Mouse (Mus musculus): ENCODE data around the gene Hsd11b1. TPM values are rescaled to one million over a fixed set of nuclear protein-coding genes. Genes with fewer than 3 reads are reported as not detected.

Hsd11b1 gene
- polyA plus RNA-seq, 1 experiment from 2014 or later = 6.9 TPM

DNA sequence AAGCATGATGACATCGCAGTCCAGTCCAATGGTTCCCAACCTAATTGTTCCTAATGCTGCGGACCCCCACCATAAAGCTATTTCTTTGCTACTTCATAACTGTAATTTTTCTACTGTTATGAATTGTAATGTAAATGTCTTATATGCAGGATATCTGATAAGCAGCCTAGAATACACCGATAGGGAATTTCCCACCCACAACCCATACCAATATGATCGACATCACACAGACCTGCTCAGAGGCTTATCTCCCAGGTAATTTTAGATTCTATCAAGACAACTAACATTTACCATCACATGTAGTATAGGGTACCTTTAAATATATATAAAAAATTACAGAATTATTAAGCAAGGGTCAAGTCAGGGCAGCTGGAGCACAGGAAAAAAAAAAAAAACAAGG, 37.8 kb downstream of the Hsd11b1 start:
- 75% methylated on average over 4 of the region's 4 CpGs for WGBS
- no peak overlapping the region for H3K9ac ChIP-seq
- H3K4me2 ChIP-seq (replicated peaks) = no peak overlapping the region
- no peaks in the 10 kb centered on the region for H3K27me3 ChIP-seq
- H3K4me3 ChIP-seq (replicated peaks) = no peak overlapping the region
- no peak for ATAC-seq (ENCODE audit: insufficient number of reproducible peaks, low FRiP score, low TSS enrichment, low read depth)
- H3K36me3 ChIP-seq = no peaks in the 10 kb centered on the region
- no peaks in the 10 kb centered on the region for H3K9me3 ChIP-seq (replicated peaks)
- peaks cover 13% of the 10 kb centered on the region; the same call in 1 of the 2 replicates for H3K4me1 ChIP-seq
- H3K27ac ChIP-seq (replicated peaks) = 0 out of 2 replicates have a peak overlapping the region, but pooled peaks have one; percentile 29

DNA sequence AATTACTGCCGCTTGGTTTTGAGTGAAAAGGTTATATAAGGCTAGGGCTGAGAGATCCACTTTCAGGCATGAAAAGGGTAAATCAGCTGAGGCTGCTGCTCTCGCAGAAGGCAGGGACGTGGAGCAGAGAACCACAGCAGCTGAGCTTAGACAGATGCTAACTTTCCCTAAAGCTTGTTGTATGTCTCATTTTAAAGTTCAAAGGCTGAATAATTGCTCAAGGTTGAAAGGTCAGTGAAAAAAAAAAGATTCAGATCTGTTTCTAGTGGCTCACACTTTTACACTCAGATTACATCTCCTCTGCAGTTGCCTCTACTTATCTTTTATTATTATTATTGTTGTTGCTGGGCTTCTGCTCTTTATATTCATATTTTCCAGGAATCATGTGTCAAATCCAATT, 38.3 kb downstream of the Hsd11b1 start:
- H3K9ac ChIP-seq = no peak overlapping the region
- H3K9me3 ChIP-seq (replicated peaks) = no peaks in the 10 kb centered on the region
- 24% methylated on average over 3 of the region's 3 CpGs for WGBS
- no peak for ATAC-seq (ENCODE audit: insufficient number of reproducible peaks, low FRiP score, low TSS enrichment, low read depth)
- no peaks in the 10 kb centered on the region for H3K27me3 ChIP-seq
- no peak overlapping the region for H3K4me2 ChIP-seq (replicated peaks)
- no peaks in the 10 kb centered on the region for H3K36me3 ChIP-seq
- peaks cover 13% of the 10 kb centered on the region; the same call in 1 of the 2 replicates for H3K4me1 ChIP-seq
- H3K27ac ChIP-seq (replicated peaks) = no peak overlapping the region
- no peak overlapping the region for H3K4me3 ChIP-seq (replicated peaks)

DNA sequence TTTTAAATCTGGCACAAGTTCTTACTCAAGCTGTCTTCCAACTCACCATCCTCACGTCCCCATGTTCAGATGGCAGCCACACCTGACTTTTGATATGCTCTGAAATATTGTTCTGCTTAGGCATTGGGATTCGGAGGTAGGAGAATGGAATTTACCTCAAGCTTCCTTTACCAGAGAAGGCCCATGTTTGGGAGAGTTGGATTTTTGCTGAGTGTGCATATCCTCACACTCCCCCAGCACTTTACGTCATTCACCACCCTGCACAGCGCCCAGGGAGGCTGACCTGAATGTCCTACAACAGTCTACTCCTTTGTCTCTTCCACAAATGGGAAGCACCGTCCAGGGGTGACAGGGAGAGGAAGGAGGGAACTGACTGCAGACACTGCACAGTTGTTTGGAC, 43.5 kb downstream of the Hsd11b1 start:
- Histone ChIP-seq H3K4me3 (replicated peaks) (no peak overlapping the region), H3K4me1 (no peaks in the 10 kb centered on the region), H3K4me2 (replicated peaks) (no peak overlapping the region), H3K27me3 (no peaks in the 10 kb centered on the region), H3K27ac (replicated peaks) (no peak overlapping the region), H3K36me3 (no peaks in the 10 kb centered on the region), H3K9me3 (replicated peaks) (no peaks in the 10 kb centered on the region), H3K9ac (no peak overlapping the region)
- ATAC-seq (ENCODE audit: insufficient number of reproducible peaks, low FRiP score, low TSS enrichment, low read depth) = no peak
- 63% methylated on average over 5 of the region's 5 CpGs for WGBS

DNA sequence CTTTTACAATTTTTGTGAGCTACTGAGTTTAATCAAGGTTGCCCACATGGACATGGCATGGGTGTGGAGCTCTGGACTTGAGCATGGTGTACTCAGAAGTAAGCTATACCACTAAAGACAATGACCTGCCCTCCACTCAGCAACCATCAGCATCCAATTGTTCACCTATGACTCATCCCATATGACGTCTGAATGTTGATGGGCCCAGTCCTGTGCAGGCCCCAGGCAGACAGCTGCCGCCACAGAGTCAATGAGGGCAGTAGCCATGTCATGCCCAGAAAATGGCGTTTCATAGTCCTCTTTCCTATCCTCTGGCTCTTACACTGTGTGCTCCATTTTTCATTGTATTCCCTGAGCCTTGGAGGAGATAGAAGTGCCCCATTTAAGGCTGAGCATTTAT, 47.9 kb downstream of the Hsd11b1 start:
- no peak for ATAC-seq (ENCODE audit: insufficient number of reproducible peaks, low FRiP score, low TSS enrichment, low read depth)
- WGBS = 65% methylated on average over 3 of the region's 3 CpGs
- H3K27ac ChIP-seq (replicated peaks) = no peak overlapping the region

DNA sequence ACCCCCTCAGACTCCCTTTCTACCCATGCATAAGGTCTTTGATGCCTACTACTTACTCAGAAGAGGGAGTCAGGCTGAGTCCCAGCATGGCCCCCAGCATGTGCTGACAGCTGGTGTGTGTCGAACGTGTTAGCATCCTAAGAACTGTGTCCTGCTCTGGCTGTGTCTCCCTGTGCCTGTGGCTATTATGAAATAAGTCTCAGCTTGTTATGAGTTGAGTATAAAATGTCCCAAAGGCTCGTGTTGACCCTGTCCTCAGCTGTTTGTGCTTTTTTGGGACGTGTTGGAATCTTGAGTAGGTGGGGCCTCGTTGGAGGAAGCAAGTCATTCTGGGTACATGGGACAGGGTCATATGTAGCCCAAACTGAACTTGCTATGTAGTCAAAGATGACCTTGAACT, 49.8 kb downstream of the Hsd11b1 start:
- Histone ChIP-seq H3K9ac (no peak overlapping the region), H3K27me3 (no peaks in the 10 kb centered on the region), H3K9me3 (replicated peaks) (no peaks in the 10 kb centered on the region), H3K4me3 (replicated peaks) (no peak overlapping the region), H3K4me1 (no peaks in the 10 kb centered on the region), H3K36me3 (no peaks in the 10 kb centered on the region), H3K4me2 (replicated peaks) (no peak overlapping the region), H3K27ac (replicated peaks) (no peak overlapping the region)
- ATAC-seq (ENCODE audit: insufficient number of reproducible peaks, low FRiP score, low TSS enrichment, low read depth) = peak; percentile 48; the same call in 1 of the 2 replicates
- WGBS = 64% methylated on average over 5 of the region's 5 CpGs

More for the DNA sequence above, 47.9 kb downstream of the Hsd11b1 start:
- Histone ChIP-seq H3K9me3 (replicated peaks) (no peaks in the 10 kb centered on the region), H3K9ac (no peak overlapping the region), H3K4me2 (replicated peaks) (no peak overlapping the region), H3K4me3 (replicated peaks) (no peak overlapping the region), H3K36me3 (no peaks in the 10 kb centered on the region), H3K4me1 (no peaks in the 10 kb centered on the region), H3K27me3 (no peaks in the 10 kb centered on the region)

DNA sequence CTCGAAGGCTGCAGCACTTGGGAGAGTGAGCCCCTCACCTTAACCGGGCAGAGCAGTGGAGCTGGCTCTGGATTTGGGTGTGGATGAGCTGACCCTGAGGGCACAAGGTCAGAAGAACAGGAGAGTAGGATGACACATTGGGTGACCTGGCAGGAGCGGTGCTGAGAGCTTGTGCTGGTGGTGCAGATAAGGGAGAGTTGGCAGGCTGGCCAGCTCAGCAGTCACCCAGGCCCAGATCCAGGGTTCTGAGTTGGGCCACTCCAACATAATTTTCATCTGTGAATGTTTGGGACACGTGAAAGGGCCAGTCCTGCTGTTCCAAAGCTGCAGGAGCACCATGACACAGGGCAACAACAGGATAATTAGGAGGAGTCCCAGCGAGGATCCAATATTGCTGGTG, 52.5 kb downstream of the Hsd11b1 start:
- Histone ChIP-seq H3K4me2 (replicated peaks) (no peak overlapping the region), H3K4me1 (no peaks in the 10 kb centered on the region), H3K36me3 (no peaks in the 10 kb centered on the region), H3K27ac (replicated peaks) (no peak overlapping the region), H3K9ac (no peak overlapping the region), H3K27me3 (no peaks in the 10 kb centered on the region), H3K4me3 (replicated peaks) (no peak overlapping the region), H3K9me3 (replicated peaks) (no peaks in the 10 kb centered on the region)
- no peak for ATAC-seq (ENCODE audit: insufficient number of reproducible peaks, low FRiP score, low TSS enrichment, low read depth)
- 58% methylated on average over 5 of the region's 5 CpGs for whole genome bisulfite sequencing

DNA sequence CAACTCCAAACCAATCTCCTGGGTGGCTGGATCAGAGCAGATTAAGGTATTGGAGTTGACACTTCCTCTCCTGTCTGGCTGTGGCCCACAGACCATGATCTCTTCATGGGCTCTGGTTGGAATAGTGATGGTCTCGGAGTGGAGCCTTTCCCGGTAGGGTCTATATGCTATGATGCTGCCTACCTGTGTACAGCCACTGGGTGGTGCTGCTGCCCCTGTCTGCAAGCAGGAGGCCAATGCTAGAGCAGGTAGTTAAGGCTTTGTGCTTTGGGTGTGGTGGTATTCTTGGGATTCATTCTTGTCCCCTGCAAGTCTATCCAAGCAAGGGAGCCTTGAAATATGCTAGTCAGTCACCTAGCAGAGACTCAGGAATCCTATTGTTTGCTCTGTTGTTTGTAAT, 55.7 kb downstream of the Hsd11b1 start:
- no peak for ATAC-seq (ENCODE audit: insufficient number of reproducible peaks, low FRiP score, low TSS enrichment, low read depth)
- Histone ChIP-seq H3K27ac (replicated peaks) (no peak overlapping the region), H3K4me1 (no peaks in the 10 kb centered on the region), H3K27me3 (no peaks in the 10 kb centered on the region), H3K4me2 (replicated peaks) (no peak overlapping the region), H3K9ac (no peak overlapping the region), H3K4me3 (replicated peaks) (no peak overlapping the region), H3K9me3 (replicated peaks) (no peaks in the 10 kb centered on the region), H3K36me3 (no peaks in the 10 kb centered on the region)
- 47% methylated on average over 2 of the region's 2 CpGs for WGBS

DNA sequence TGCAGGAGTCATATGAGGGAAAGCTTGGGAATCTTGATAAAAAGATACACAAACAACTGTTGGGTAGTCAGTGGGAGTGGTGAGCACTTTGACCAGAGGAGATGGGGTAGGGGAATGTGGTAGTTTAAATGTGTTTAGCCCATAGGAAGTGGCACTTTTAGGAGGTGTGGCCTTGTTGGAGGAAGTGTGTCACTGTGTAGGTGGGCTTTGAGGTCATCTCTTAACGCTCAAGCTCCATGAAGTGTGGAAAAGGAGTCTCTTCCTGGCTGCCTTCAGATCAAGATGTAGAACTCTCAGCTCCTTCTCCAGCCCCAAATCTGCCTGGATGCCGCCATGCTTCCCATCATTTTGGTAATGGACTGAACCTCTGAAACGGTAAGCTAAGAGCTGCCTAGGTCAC, 56.4 kb downstream of the Hsd11b1 start, which contains the start of gene Lamb3:
Gene Lamb3 (plus strand): TSS at position 197 of the 400 bp plus-strand sequence.
- H3K36me3 ChIP-seq = no peaks in the 10 kb centered on the region
- no peaks in the 10 kb centered on the region for H3K9me3 ChIP-seq (replicated peaks)
- H3K27me3 ChIP-seq = no peaks in the 10 kb centered on the region
- H3K4me2 ChIP-seq (replicated peaks) = no peak within 1 kb of the TSS
- H3K27ac ChIP-seq (replicated peaks) = no peak within 1 kb of the TSS
- no peak within 1 kb of the TSS for H3K4me3 ChIP-seq (replicated peaks)
- no peak within 1 kb of the TSS for H3K9ac ChIP-seq
- no peaks in the 10 kb centered on the region for H3K4me1 ChIP-seq
- WGBS = 94% methylated on average over 3 of the region's 3 CpGs
- ATAC-seq (ENCODE audit: insufficient number of reproducible peaks, low FRiP score, low TSS enrichment, low read depth) = no peak

DNA sequence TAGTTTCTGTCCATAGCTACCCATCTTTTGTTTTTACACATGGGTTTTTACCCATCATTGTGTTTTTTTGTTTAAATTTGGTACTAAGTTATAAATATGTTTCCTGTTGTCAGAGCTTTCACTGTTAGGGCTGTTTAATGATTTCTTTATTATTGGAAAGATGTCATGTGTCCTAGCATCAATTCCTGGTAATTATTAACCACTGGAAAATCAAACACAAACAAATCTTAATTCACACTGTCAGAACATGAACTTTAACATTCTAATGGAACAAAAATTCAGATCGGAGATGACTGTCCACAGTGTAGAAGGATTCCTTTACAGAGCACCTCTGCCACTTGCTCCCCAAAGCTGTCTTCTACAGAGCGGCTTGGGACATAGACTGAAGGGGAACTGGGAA, 58.4 kb downstream of the Hsd11b1 start:
- H3K9ac ChIP-seq = no peak overlapping the region
- no peaks in the 10 kb centered on the region for H3K36me3 ChIP-seq
- H3K4me1 ChIP-seq = no peaks in the 10 kb centered on the region
- no peaks in the 10 kb centered on the region for H3K9me3 ChIP-seq (replicated peaks)
- ATAC-seq (ENCODE audit: insufficient number of reproducible peaks, low FRiP score, low TSS enrichment, low read depth) = no peak
- H3K4me3 ChIP-seq (replicated peaks) = no peak overlapping the region
- H3K27ac ChIP-seq (replicated peaks) = no peak overlapping the region
- H3K4me2 ChIP-seq (replicated peaks) = no peak overlapping the region
- no peaks in the 10 kb centered on the region for H3K27me3 ChIP-seq
- 89% methylated on average over 2 of the region's 2 CpGs for WGBS

DNA sequence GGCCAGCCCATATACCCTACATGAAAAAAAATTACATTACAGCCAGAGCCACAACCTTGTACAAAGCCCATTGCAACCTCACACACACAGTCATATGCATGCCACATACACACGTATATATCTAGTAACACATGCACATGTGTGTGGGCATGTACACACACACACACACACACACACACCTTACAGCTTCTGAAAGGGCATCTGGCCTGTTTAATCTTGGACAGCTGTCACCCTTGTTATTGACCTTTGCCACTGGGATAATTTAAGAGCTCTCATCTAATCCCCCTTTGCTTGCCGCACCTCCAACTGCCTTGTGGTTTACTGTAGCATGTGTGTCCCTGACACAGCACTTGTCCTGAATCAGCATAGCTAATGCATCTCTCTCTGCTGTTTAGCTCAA, 60.1 kb downstream of the Hsd11b1 start:
- no peak for ATAC-seq (ENCODE audit: insufficient number of reproducible peaks, low FRiP score, low TSS enrichment, low read depth)
- Histone ChIP-seq H3K4me3 (replicated peaks) (no peak overlapping the region), H3K27me3 (no peaks in the 10 kb centered on the region), H3K27ac (replicated peaks) (no peak overlapping the region), H3K4me1 (no peaks in the 10 kb centered on the region), H3K36me3 (no peaks in the 10 kb centered on the region), H3K9me3 (replicated peaks) (no peaks in the 10 kb centered on the region), H3K9ac (no peak overlapping the region), H3K4me2 (replicated peaks) (no peak overlapping the region)
- 55% methylated on average over 2 of the region's 2 CpGs for WGBS

DNA sequence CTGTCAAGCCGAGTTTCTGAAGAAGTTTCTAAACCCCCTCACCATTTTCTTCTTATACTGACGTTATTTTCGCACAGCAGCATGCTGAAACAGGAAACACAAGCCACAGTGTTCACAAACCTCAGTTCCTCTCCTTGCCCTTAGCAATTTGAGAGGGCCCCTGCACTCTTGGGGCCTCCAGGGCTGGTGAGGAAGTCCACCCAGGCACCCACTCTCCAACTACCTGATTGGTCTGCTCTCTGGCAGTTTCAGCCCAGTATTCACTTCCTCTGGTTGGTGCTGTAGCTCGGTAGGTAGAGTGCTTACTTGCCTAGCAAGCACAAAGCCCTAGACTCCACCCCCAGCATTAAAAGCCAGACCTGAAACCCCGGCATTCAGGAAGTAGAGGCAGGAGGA, 62.5 kb downstream of the Hsd11b1 start, which contains the start of gene Traf3ip3:
Gene Traf3ip3 (minus strand): TSS at position 321 of the 396 bp plus-strand sequence.
- Histone ChIP-seq H3K9me3 (replicated peaks) (no peaks in the 10 kb centered on the region), H3K36me3 (no peaks in the 10 kb centered on the region), H3K4me1 (no peaks in the 10 kb centered on the region), H3K27ac (replicated peaks) (no peak within 1 kb of the TSS), H3K9ac (no peak within 1 kb of the TSS), H3K27me3 (no peaks in the 10 kb centered on the region), H3K4me3 (replicated peaks) (no peak within 1 kb of the TSS), H3K4me2 (replicated peaks) (no peak within 1 kb of the TSS)
- WGBS = 47% methylated on average over 5 of the region's 5 CpGs
- ATAC-seq (ENCODE audit: insufficient number of reproducible peaks, low FRiP score, low TSS enrichment, low read depth) = no peak

DNA sequence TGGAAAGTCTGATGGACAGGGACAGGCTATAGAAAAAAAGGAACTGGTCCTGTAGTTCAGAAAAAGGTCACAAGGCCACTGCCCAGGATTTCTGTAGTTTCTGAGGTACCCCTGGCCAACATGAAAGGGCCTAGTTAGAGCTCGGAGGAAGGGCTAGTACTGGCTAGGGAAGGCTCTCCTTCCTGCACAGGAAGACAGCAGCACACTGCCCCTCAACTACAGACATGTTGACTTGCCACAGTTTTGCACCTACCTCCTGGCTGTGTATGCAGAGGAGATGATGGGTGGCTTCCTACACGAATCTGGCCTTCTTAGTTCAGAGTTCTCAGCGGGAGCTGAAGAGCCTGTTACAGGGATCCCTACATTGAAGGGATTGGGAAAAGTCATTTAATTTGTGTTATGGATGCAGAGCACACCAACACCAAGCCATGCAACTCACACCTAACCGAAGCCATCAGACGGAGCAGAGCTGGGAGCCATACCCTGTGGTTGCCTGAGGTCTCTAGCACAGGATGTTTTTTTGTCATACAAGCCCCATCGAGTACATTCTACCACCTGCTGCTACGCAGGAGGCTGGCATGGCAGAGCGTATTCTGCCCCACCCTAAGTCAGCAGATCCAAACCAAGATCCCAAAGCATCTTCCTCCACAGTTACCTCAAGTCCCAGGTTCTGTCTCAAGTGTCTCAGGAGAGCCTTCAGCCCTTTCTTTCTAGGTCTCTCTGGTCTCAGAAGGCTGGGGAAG, 63.1 kb downstream of the Hsd11b1 start:
- WGBS = 82% methylated on average over 8 of the region's 8 CpGs
- H3K27me3 ChIP-seq = no peaks in the 10 kb centered on the region

More for the DNA sequence above, 63.1 kb downstream of the Hsd11b1 start:
- ATAC-seq (ENCODE audit: insufficient number of reproducible peaks, low FRiP score, low TSS enrichment, low read depth) = no peak
- H3K9me3 ChIP-seq (replicated peaks) = no peaks in the 10 kb centered on the region
- H3K4me1 ChIP-seq = no peaks in the 10 kb centered on the region
- H3K27ac ChIP-seq (replicated peaks) = no peak overlapping the region
- H3K4me2 ChIP-seq (replicated peaks) = no peak overlapping the region
- H3K36me3 ChIP-seq = no peaks in the 10 kb centered on the region
- H3K9ac ChIP-seq = no peak overlapping the region
- no peak overlapping the region for H3K4me3 ChIP-seq (replicated peaks)
